Mouse (Mus musculus) forebrain, embryonic 10.5 days (tissue): ENCODE measurements at regions not wholly inside any gene's neighbourhood (a gene's known extent, or its start where the extent isn't known, plus 50 kb on each side); places are given as distances from the start of the nearest gene placed in this dataset.

Experiments used
- DNase-seq: peaks from one replicate; pipeline ENCODE4 v3.0.0-alpha.2; 2017; ENCODE audit warnings: low spot score; ENCODE audit errors: extremely low spot score
- H3K27ac ChIP-seq: fragments of 300-500 bp; sonication (generic); 2 replicates; pipeline ENCODE4 v1.5.1; 2016; ENCODE audit warnings: mild to moderate bottlenecking
- H3K27me3 ChIP-seq: fragments of 300-500 bp; sonication (generic); 2 replicates; pipeline ENCODE4 v1.6.1; 2016; ENCODE audit warnings: mild to moderate bottlenecking; ENCODE audit not compliant: poor library complexity, severe bottlenecking
- H3K36me3 ChIP-seq: fragments of 300-500 bp; sonication (generic); replicated peaks from 2 replicates; pipeline ENCODE4 v1.6.1; 2016; ENCODE audit warnings: mild to moderate bottlenecking, moderate library complexity
- H3K4me1 ChIP-seq: fragments of 300-500 bp; sonication (generic); 2 replicates; pipeline ENCODE4 v1.6.1; 2016
- H3K4me3 ChIP-seq: fragments of 300-500 bp; sonication (generic); 2 replicates; pipeline ENCODE4 v1.5.1; 2016; ENCODE audit warnings: mild to moderate bottlenecking, moderate library complexity
- H3K9me3 ChIP-seq: fragments of 300-500 bp; sonication (generic); 2 replicates; pipeline ENCODE4 v1.6.1; 2016; ENCODE audit warnings: mild to moderate bottlenecking, moderate library complexity
- WGBS: fragments of 180-500 bp; shearing (Covaris S2); methylation state at CpG from one replicate; pipeline ENCODE4 v1.1.7; 2016; 5-methylcytosine and 5-hydroxymethylcytosine counted together

GRCm38 (mm10) chr3:148695453-148695852, 294.9 kb downstream of the Adgrl2 start:
- WGBS = 88% methylated on average over 6 of the region's 6 CpGs
- DNase-seq = no peak
- no peaks in the 10 kb centered on the region for H3K9me3 ChIP-seq

GRCm38 (mm10) chr3:148683181-148683580, 307.2 kb downstream of the Adgrl2 start:
- H3K4me3 ChIP-seq = no peak overlapping the region
- no peak for DNase-seq
- H3K27ac ChIP-seq = no peak overlapping the region
- no peaks in the 10 kb centered on the region for H3K36me3 ChIP-seq
- H3K9me3 ChIP-seq = no peaks in the 10 kb centered on the region
- no peaks in the 10 kb centered on the region for H3K27me3 ChIP-seq
- H3K4me1 ChIP-seq = no peaks in the 10 kb centered on the region

More at GRCm38 (mm10) chr3:148695453-148695852, 294.9 kb downstream of the Adgrl2 start:
- Histone ChIP-seq H3K36me3 (no peaks in the 10 kb centered on the region), H3K4me1 (no peaks in the 10 kb centered on the region), H3K27ac (no peak overlapping the region), H3K27me3 (no peaks in the 10 kb centered on the region), H3K4me3 (no peak overlapping the region)

- no peak for DNase-seq
- H3K36me3 ChIP-seq = no peaks in the 10 kb centered on the region
Observed at GRCm38 (mm10) chr3:148682445-148682994, 307.8 kb downstream of the Adgrl2 start.

GRCm38 (mm10) chr3:148681186-148681585, 309.2 kb downstream of the Adgrl2 start:
- no peak for DNase-seq
- no peaks in the 10 kb centered on the region for H3K36me3 ChIP-seq
- H3K27me3 ChIP-seq = no peaks in the 10 kb centered on the region
- H3K9me3 ChIP-seq = no peaks in the 10 kb centered on the region
- no peak overlapping the region for H3K27ac ChIP-seq
- WGBS = 72% methylated on average over 2 of the region's 2 CpGs
- no peak overlapping the region for H3K4me3 ChIP-seq
- H3K4me1 ChIP-seq = no peaks in the 10 kb centered on the region

More at GRCm38 (mm10) chr3:148682445-148682994, 307.8 kb downstream of the Adgrl2 start:
- 73% methylated on average over 6 of the region's 6 CpGs for WGBS
- Histone ChIP-seq H3K4me1 (no peaks in the 10 kb centered on the region), H3K27me3 (no peaks in the 10 kb centered on the region), H3K27ac (no peak overlapping the region), H3K9me3 (no peaks in the 10 kb centered on the region), H3K4me3 (no peak overlapping the region)

- H3K36me3 ChIP-seq = no peaks in the 10 kb centered on the region
- H3K4me3 ChIP-seq = no peak overlapping the region
- H3K27ac ChIP-seq = no peak overlapping the region
- no peaks in the 10 kb centered on the region for H3K4me1 ChIP-seq
- DNase-seq = no peak
- 88% methylated on average over 8 of the region's 8 CpGs for WGBS
- no peaks in the 10 kb centered on the region for H3K9me3 ChIP-seq
- H3K27me3 ChIP-seq = no peaks in the 10 kb centered on the region
Observed at GRCm38 (mm10) chr3:148680737-148681136, 309.6 kb downstream of the Adgrl2 start.

GRCm38 (mm10) chr3:148680086-148680485, 310.3 kb downstream of the Adgrl2 start:
- Histone ChIP-seq H3K36me3 (no peaks in the 10 kb centered on the region), H3K9me3 (no peaks in the 10 kb centered on the region), H3K4me1 (no peaks in the 10 kb centered on the region), H3K27me3 (no peaks in the 10 kb centered on the region), H3K4me3 (no peak overlapping the region), H3K27ac (no peak overlapping the region)
- WGBS = 95% methylated on average over 4 of the region's 4 CpGs
- no peak for DNase-seq

- Histone ChIP-seq H3K27ac (no peak overlapping the region), H3K4me3 (no peak overlapping the region), H3K9me3 (no peaks in the 10 kb centered on the region), H3K4me1 (no peaks in the 10 kb centered on the region), H3K27me3 (no peaks in the 10 kb centered on the region), H3K36me3 (no peaks in the 10 kb centered on the region)
- DNase-seq = no peak
- WGBS = 59% methylated on average over 2 of the region's 2 CpGs
Observed at GRCm38 (mm10) chr3:148679121-148679520, 311.2 kb downstream of the Adgrl2 start.

GRCm38 (mm10) chr3:148676025-148676424, 314.3 kb downstream of the Adgrl2 start:
- Histone ChIP-seq H3K9me3 (no peaks in the 10 kb centered on the region), H3K27ac (no peak overlapping the region), H3K4me1 (no peaks in the 10 kb centered on the region), H3K4me3 (no peak overlapping the region), H3K36me3 (no peaks in the 10 kb centered on the region), H3K27me3 (no peaks in the 10 kb centered on the region)
- DNase-seq = no peak
- WGBS = 62% methylated on average over 2 of the region's 2 CpGs

- no peaks in the 10 kb centered on the region for H3K36me3 ChIP-seq
- DNase-seq = peak; percentile 24
- no peak overlapping the region for H3K4me3 ChIP-seq
- no peaks in the 10 kb centered on the region for H3K27me3 ChIP-seq
- peaks cover 19% of the 10 kb centered on the region for H3K4me1 ChIP-seq
- H3K9me3 ChIP-seq = peaks cover 7% of the 10 kb centered on the region
- WGBS = 9% methylated on average over 6 of the region's 6 CpGs
- H3K27ac ChIP-seq = peak overlapping the region; percentile 65
Observed at GRCm38 (mm10) chr3:148662888-148663477, 327.4 kb downstream of the Adgrl2 start.

GRCm38 (mm10) chr3:148659024-148659423, 331.3 kb downstream of the Adgrl2 start:
- no peaks in the 10 kb centered on the region for H3K36me3 ChIP-seq
- peaks cover 18% of the 10 kb centered on the region for H3K4me1 ChIP-seq
- H3K27me3 ChIP-seq = no peaks in the 10 kb centered on the region
- WGBS = 90% methylated on average over 5 of the region's 5 CpGs
- no peak overlapping the region for H3K27ac ChIP-seq
- H3K4me3 ChIP-seq = no peak overlapping the region
- H3K9me3 ChIP-seq = no peaks in the 10 kb centered on the region
- no peak for DNase-seq

- no peak for DNase-seq
- Histone ChIP-seq H3K27me3 (no peaks in the 10 kb centered on the region), H3K27ac (no peak overlapping the region), H3K36me3 (no peaks in the 10 kb centered on the region), H3K4me1 (peaks cover 11% of the 10 kb centered on the region), H3K4me3 (no peak overlapping the region), H3K9me3 (no peaks in the 10 kb centered on the region)
- 78% methylated on average over 8 of the region's 8 CpGs for WGBS
Observed at GRCm38 (mm10) chr3:148658368-148658767, 332.0 kb downstream of the Adgrl2 start.

GRCm38 (mm10) chr3:148656187-148656586, 334.2 kb downstream of the Adgrl2 start:
- no peaks in the 10 kb centered on the region for H3K27me3 ChIP-seq
- H3K4me1 ChIP-seq = no peaks in the 10 kb centered on the region
- DNase-seq = no peak
- H3K27ac ChIP-seq = no peak overlapping the region
- no peaks in the 10 kb centered on the region for H3K9me3 ChIP-seq
- H3K36me3 ChIP-seq = no peaks in the 10 kb centered on the region
- WGBS = 90% methylated on average over 7 of the region's 7 CpGs
- no peak overlapping the region for H3K4me3 ChIP-seq

- no peaks in the 10 kb centered on the region for H3K9me3 ChIP-seq
- no peak overlapping the region for H3K4me3 ChIP-seq
- H3K4me1 ChIP-seq = no peaks in the 10 kb centered on the region
- H3K27ac ChIP-seq = no peak overlapping the region
- DNase-seq = no peak
- H3K36me3 ChIP-seq = no peaks in the 10 kb centered on the region
- H3K27me3 ChIP-seq = no peaks in the 10 kb centered on the region
- 91% methylated on average over 8 of the region's 8 CpGs for WGBS
Observed at GRCm38 (mm10) chr3:148650241-148650640, 340.1 kb downstream of the Adgrl2 start.
